Mouse (Mus musculus) heart, adult 11 months (tissue): Measurements from ENCODE around the gene Ackr3.

Experiments used
- DNase-seq: peaks from one replicate; pipeline ENCODE4 v3.0.0; 2022

Ackr3 gene

DNA sequence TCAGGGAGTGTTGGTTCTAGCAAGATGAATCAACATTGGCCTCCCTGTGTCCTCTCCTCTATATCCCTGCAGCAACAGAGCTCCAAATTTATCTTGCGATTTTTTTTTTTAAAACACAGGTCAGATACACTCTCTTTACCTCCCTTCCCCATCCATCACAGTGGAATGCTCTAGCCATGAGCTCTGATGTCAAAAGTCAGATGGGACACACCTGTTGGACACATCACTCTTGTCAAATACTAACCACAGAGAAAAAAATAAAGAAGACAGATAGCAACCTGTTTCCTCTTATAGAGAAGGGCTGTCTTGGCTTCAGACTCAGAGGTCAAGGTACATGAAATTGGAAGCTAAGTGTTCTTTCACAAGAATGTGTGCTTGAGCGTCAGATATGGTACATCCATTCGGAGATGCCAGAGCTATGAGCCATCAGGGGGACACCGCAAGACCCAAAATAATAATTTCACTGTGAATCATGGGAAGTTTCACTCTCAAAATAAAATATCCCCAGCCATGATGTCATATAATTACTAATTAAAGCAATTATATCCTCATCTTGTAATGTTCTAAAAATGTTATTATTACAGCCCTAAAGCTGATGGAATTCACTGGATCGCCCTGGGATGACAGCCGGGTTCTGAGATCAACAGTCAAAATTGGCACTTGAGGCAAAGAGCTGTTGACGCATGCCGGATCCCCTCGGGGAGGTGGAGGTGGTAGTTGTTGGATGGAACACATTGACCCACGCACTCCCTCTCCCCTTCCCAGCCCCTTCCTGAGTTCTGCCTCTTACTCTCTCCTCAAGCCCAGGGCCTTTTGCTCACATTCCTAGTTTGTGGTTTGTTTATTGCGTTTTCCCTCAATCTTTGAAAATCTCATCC lies 57.2 kb downstream of the Ackr3 start:
- no peak for DNase-seq

DNA sequence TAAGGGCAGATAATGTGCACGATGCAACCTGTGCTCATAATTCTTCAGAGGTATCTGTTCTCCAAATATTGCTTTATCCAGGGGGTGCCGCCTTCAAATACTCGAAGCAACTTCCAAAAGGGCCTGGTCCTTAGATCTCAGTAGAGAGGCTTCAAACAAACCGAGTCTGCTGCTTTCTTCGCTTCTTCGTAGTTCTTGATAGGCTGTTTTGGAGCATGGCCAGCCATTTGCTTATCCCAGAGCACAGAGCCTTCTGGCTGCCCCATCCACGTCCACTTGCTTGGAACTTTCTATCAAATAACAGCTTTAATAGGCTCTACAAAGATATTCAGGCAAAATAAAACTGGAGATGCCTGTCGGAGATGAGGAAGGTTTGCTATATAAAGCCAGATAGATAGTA lies 58.6 kb downstream of the Ackr3 start:
- no peak for DNase-seq
